Mouse (Mus musculus): ENCODE data around the gene Gm10842. TPM values are rescaled to one million over a fixed set of nuclear protein-coding genes. Genes with fewer than 3 reads are reported as not detected.

Gm10842 gene
- polyA plus RNA-seq, 1 experiment from 2014 or later, result not detected

GRCm38 (mm10) chr11:105153068-105153833 is 6.6 kb downstream of the Gm10842 start:
- H3K27ac ChIP-seq, result peak overlapping the region; percentile 97
- ATAC-seq (ENCODE audit: low read depth) (peak; percentile 82), DNase-seq (peak; percentile 65)
- H3K9me3 ChIP-seq (replicated peaks), result no peaks in the 10 kb centered on the region
- peak overlapping the region; percentile 69 for H3K4me2 ChIP-seq
- no peaks in the 10 kb centered on the region for H3K36me3 ChIP-seq
- H3K27me3 ChIP-seq, result no peaks in the 10 kb centered on the region
- peaks cover 87% of the 10 kb centered on the region for H3K4me1 ChIP-seq (replicated peaks)
- peak overlapping the region; percentile 60 for H3K9ac ChIP-seq
- peak overlapping the region; percentile 39 for H3K4me3 ChIP-seq (replicated peaks)
- 22% methylated on average over 12 of the region's 12 CpGs for WGBS (ENCODE audit: insufficient replicate concordance)

GRCm38 (mm10) chr11:105155915-105156314 is 9.2 kb downstream of the Gm10842 start:
- H3K36me3 ChIP-seq, result no peaks in the 10 kb centered on the region
- peak overlapping the region; percentile 80 for H3K27ac ChIP-seq
- no peaks in the 10 kb centered on the region for H3K9me3 ChIP-seq (replicated peaks)
- no peak overlapping the region for H3K4me2 ChIP-seq
- H3K27me3 ChIP-seq, result no peaks in the 10 kb centered on the region
- H3K4me1 ChIP-seq (replicated peaks), result peaks cover 88% of the 10 kb centered on the region
- H3K9ac ChIP-seq, result no peak overlapping the region
- 56% methylated on average over 4 of the region's 4 CpGs for WGBS (ENCODE audit: insufficient replicate concordance)
- DNase-seq (no peak), ATAC-seq (ENCODE audit: low read depth) (no peak)
- H3K4me3 ChIP-seq (replicated peaks), result no peak overlapping the region

- peak overlapping the region; percentile 59 for H3K9ac ChIP-seq
- no peak for ATAC-seq (ENCODE audit: low read depth)
- H3K4me1 ChIP-seq (replicated peaks), result peaks cover 79% of the 10 kb centered on the region
Observed at GRCm38 (mm10) chr11:105156748-105157267, 10.1 kb downstream of the Gm10842 start.

GRCm38 (mm10) chr11:105158047-105158446 is 11.4 kb downstream of the Gm10842 start:
- peak overlapping the region; percentile 58 for H3K4me2 ChIP-seq

More at GRCm38 (mm10) chr11:105156748-105157267, 10.1 kb downstream of the Gm10842 start:
- H3K36me3 ChIP-seq, result no peaks in the 10 kb centered on the region
- H3K4me3 ChIP-seq (replicated peaks), result peak overlapping the region; percentile 52
- H3K4me2 ChIP-seq, result peak overlapping the region; percentile 58
- peak overlapping the region; percentile 80 for H3K27ac ChIP-seq
- H3K27me3 ChIP-seq, result no peaks in the 10 kb centered on the region
- WGBS (ENCODE audit: insufficient replicate concordance), result 45% methylated on average over 19 of the region's 19 CpGs
- H3K9me3 ChIP-seq (replicated peaks), result no peaks in the 10 kb centered on the region
- DNase-seq, result no peak

GRCm38 (mm10) chr11:105159673-105160360 is 13.1 kb downstream of the Gm10842 start:
- Histone ChIP-seq H3K4me3 (replicated peaks) (no peak overlapping the region), H3K36me3 (peaks cover 5% of the 10 kb centered on the region; the same call in 1 of the 2 replicates), H3K4me1 (replicated peaks) (peaks cover 51% of the 10 kb centered on the region), H3K4me2 (no peak overlapping the region), H3K9ac (no peak overlapping the region), H3K27me3 (peaks cover 5% of the 10 kb centered on the region), H3K9me3 (replicated peaks) (peaks cover 5% of the 10 kb centered on the region), H3K27ac (no peak overlapping the region)
- 59% methylated on average over 6 of the region's 6 CpGs for WGBS (ENCODE audit: insufficient replicate concordance)
- DNase-seq (no peak), ATAC-seq (ENCODE audit: low read depth) (no peak)

More at GRCm38 (mm10) chr11:105158047-105158446, 11.4 kb downstream of the Gm10842 start:
- DNase-seq, result no peak
- peak overlapping the region; percentile 41; the same call in 1 of the 2 replicates for H3K9ac ChIP-seq
- H3K4me3 ChIP-seq (replicated peaks), result peak overlapping the region; percentile 52
- no peaks in the 10 kb centered on the region for H3K36me3 ChIP-seq
- no peaks in the 10 kb centered on the region for H3K27me3 ChIP-seq
- H3K4me1 ChIP-seq (replicated peaks), result peaks cover 68% of the 10 kb centered on the region
- peak overlapping the region; percentile 80 for H3K27ac ChIP-seq
- no peak for ATAC-seq (ENCODE audit: low read depth)
- H3K9me3 ChIP-seq (replicated peaks), result no peaks in the 10 kb centered on the region

GRCm38 (mm10) chr11:105161411-105161810 is 14.7 kb downstream of the Gm10842 start:
- Histone ChIP-seq H3K9ac (no peak overlapping the region), H3K4me3 (replicated peaks) (no peak overlapping the region), H3K4me2 (no peak overlapping the region), H3K36me3 (peaks cover 18% of the 10 kb centered on the region), H3K4me1 (replicated peaks) (peaks cover 36% of the 10 kb centered on the region), H3K27me3 (peaks cover 21% of the 10 kb centered on the region), H3K27ac (no peak overlapping the region), H3K9me3 (replicated peaks) (peaks cover 13% of the 10 kb centered on the region)
- DNase-seq (no peak), ATAC-seq (ENCODE audit: low read depth) (no peak)
- 88% methylated on average over 2 of the region's 2 CpGs for WGBS (ENCODE audit: insufficient replicate concordance)

GRCm38 (mm10) chr11:105164516-105165510 is 18.1 kb downstream of the Gm10842 start:
- ATAC-seq (ENCODE audit: low read depth), result no peak
- peaks cover 21% of the 10 kb centered on the region for H3K36me3 ChIP-seq
- H3K9me3 ChIP-seq (replicated peaks), result peaks cover 13% of the 10 kb centered on the region
- H3K4me2 ChIP-seq, result no peak overlapping the region
- peaks cover 2% of the 10 kb centered on the region for H3K4me1 ChIP-seq (replicated peaks)
- H3K27me3 ChIP-seq, result peaks cover 25% of the 10 kb centered on the region
- no peak for DNase-seq
- H3K4me3 ChIP-seq (replicated peaks), result no peak overlapping the region
- whole genome bisulfite sequencing (ENCODE audit: insufficient replicate concordance), result 75% methylated on average over 69 of the region's 69 CpGs
- no peak overlapping the region for H3K9ac ChIP-seq
- no peak overlapping the region for H3K27ac ChIP-seq

GRCm38 (mm10) chr11:105166780-105167179 is 20.1 kb downstream of the Gm10842 start:
- H3K9ac ChIP-seq, result no peak overlapping the region
- no peak overlapping the region for H3K4me3 ChIP-seq (replicated peaks)
- 82% methylated on average over 10 of the region's 10 CpGs for WGBS (ENCODE audit: insufficient replicate concordance)
- peaks cover 21% of the 10 kb centered on the region for H3K36me3 ChIP-seq
- peaks cover 9% of the 10 kb centered on the region for H3K4me1 ChIP-seq (replicated peaks)
- no peak overlapping the region for H3K4me2 ChIP-seq
- peaks cover 13% of the 10 kb centered on the region for H3K9me3 ChIP-seq (replicated peaks)
- no peak overlapping the region for H3K27ac ChIP-seq
- ATAC-seq (ENCODE audit: low read depth), result no peak
- peaks cover 25% of the 10 kb centered on the region for H3K27me3 ChIP-seq
- no peak for DNase-seq

- ATAC-seq (ENCODE audit: low read depth) (no peak), DNase-seq (no peak)
- Histone ChIP-seq H3K9me3 (replicated peaks) (no peaks in the 10 kb centered on the region), H3K27ac (peak within 1 kb of the TSS; percentile 95), H3K4me3 (replicated peaks) (peak within 1 kb of the TSS; percentile 98), H3K9ac (peak within 1 kb of the TSS; percentile 100), H3K4me1 (replicated peaks) (peaks cover 30% of the 10 kb centered on the region), H3K36me3 (peaks cover 8% of the 10 kb centered on the region; the same call in 1 of the 2 replicates), H3K27me3 (no peaks in the 10 kb centered on the region), H3K4me2 (peak within 1 kb of the TSS; percentile 94)
- 68% methylated on average over 2 of the region's 2 CpGs for WGBS (ENCODE audit: insufficient replicate concordance)
Observed at GRCm38 (mm10) chr11:105178516-105178915, 31.8 kb downstream of the Gm10842 start, which contains the start of gene Tlk2. Gene Tlk2 (plus strand): TSS chr11:105178807.

GRCm38 (mm10) chr11:105179523-105179922 is 32.8 kb downstream of the Gm10842 start:
- peaks cover 39% of the 10 kb centered on the region for H3K4me1 ChIP-seq (replicated peaks)
- no peak for ATAC-seq (ENCODE audit: low read depth)
- H3K27me3 ChIP-seq, result no peaks in the 10 kb centered on the region
- H3K9ac ChIP-seq, result peak overlapping the region; percentile 100
- H3K4me3 ChIP-seq (replicated peaks), result peak overlapping the region; percentile 98
- H3K4me2 ChIP-seq, result peak overlapping the region; percentile 94
- no peaks in the 10 kb centered on the region for H3K9me3 ChIP-seq (replicated peaks)
- H3K36me3 ChIP-seq, result peaks cover 17% of the 10 kb centered on the region
- no peak for DNase-seq
- peak overlapping the region; percentile 95 for H3K27ac ChIP-seq
- 71% methylated on average over 4 of the region's 4 CpGs for WGBS (ENCODE audit: insufficient replicate concordance)
